Mouse (Mus musculus) embryo, embryonic 9.5 days (tissue): ENCODE measurements around the gene Bach2.
A peak's percentile ranks its signal among the peaks of the same experiment; 100 is the strongest.

Experiments
- DNase-seq: peaks from one replicate; pipeline ENCODE4 v3.0.0-alpha.2; 2017; ENCODE audit errors: extremely low spot score

Bach2 gene

GRCm38 (mm10) chr4:32327626-32328025, 89.0 kb downstream of the Bach2 start:
- DNase-seq, result no peak

GRCm38 (mm10) chr4:32328561-32328960, 90.0 kb downstream of the Bach2 start:
- no peak for DNase-seq

- no peak for DNase-seq
Observed at GRCm38 (mm10) chr4:32330584-32331314, 92.1 kb downstream of the Bach2 start.

GRCm38 (mm10) chr4:32332028-32332427, 93.4 kb downstream of the Bach2 start:
- no peak for DNase-seq

- no peak for DNase-seq
Observed at GRCm38 (mm10) chr4:32334131-32334530, 95.5 kb downstream of the Bach2 start.

GRCm38 (mm10) chr4:32334765-32335164, 96.2 kb downstream of the Bach2 start:
- DNase-seq, result no peak

GRCm38 (mm10) chr4:32335659-32336058, 97.1 kb downstream of the Bach2 start:
- no peak for DNase-seq

- no peak for DNase-seq
Observed at GRCm38 (mm10) chr4:32336642-32337041, 98.0 kb downstream of the Bach2 start.

GRCm38 (mm10) chr4:32337638-32338037, 99.0 kb downstream of the Bach2 start:
- DNase-seq, result peak; percentile 27

GRCm38 (mm10) chr4:32338451-32338850, 99.8 kb downstream of the Bach2 start:
- no peak for DNase-seq

- DNase-seq, result no peak
Observed at GRCm38 (mm10) chr4:32340844-32341243, 102.2 kb downstream of the Bach2 start.

- no peak for DNase-seq
Observed at GRCm38 (mm10) chr4:32342269-32342668, 103.7 kb downstream of the Bach2 start.

- peak; percentile 14 for DNase-seq
Observed at GRCm38 (mm10) chr4:32343256-32344165, 104.9 kb downstream of the Bach2 start.

- peak; percentile 4 for DNase-seq
Observed at GRCm38 (mm10) chr4:32344276-32344675, 105.7 kb downstream of the Bach2 start.

GRCm38 (mm10) chr4:32347202-32347601, 108.6 kb downstream of the Bach2 start:
- peak; percentile 3 for DNase-seq

GRCm38 (mm10) chr4:32347711-32348110, 109.1 kb downstream of the Bach2 start:
- DNase-seq, result no peak

GRCm38 (mm10) chr4:32349361-32349760, 110.8 kb downstream of the Bach2 start:
- DNase-seq, result no peak

- no peak for DNase-seq
Observed at GRCm38 (mm10) chr4:32351236-32351635, 112.6 kb downstream of the Bach2 start.

GRCm38 (mm10) chr4:32351661-32352246, 113.2 kb downstream of the Bach2 start:
- no peak for DNase-seq

- no peak for DNase-seq
Observed at GRCm38 (mm10) chr4:32352442-32352841, 113.8 kb downstream of the Bach2 start.

- no peak for DNase-seq
Observed at GRCm38 (mm10) chr4:32352842-32353241, 114.2 kb downstream of the Bach2 start.

GRCm38 (mm10) chr4:32355935-32356617, 117.5 kb downstream of the Bach2 start:
- DNase-seq, result no peak
